Mouse (Mus musculus) ovary, postnatal 14 days (tissue): ENCODE measurements around the gene Hk1.

Experiments used
- DNase-seq: peaks from one replicate; pipeline ENCODE4 v3.0.0; 2022; ENCODE audit warnings: low spot score

Hk1 gene

DNA sequence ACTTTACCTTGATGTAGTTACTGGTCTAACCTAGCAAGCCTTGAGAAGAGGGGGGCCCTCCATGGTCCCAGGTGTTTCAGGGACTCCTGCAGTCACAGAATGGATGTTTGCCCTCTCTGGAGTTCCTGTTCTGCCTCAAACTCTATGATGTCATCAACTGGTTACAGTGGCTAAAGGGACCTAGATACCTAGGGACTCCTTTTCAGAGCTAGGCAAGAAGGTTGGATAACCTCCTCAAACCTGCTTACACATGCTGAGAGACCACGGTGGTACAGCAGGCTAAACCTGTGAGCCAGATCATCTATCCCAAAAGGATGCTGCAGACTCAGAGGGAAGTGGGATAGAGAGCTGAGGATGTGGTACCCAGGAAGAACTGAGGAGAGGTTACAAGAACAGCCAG, at the start of gene Hk1:
Gene Hk1 (minus strand): TSS at position 101 of the 400 bp plus-strand sequence.
- DNase-seq: no peak

DNA sequence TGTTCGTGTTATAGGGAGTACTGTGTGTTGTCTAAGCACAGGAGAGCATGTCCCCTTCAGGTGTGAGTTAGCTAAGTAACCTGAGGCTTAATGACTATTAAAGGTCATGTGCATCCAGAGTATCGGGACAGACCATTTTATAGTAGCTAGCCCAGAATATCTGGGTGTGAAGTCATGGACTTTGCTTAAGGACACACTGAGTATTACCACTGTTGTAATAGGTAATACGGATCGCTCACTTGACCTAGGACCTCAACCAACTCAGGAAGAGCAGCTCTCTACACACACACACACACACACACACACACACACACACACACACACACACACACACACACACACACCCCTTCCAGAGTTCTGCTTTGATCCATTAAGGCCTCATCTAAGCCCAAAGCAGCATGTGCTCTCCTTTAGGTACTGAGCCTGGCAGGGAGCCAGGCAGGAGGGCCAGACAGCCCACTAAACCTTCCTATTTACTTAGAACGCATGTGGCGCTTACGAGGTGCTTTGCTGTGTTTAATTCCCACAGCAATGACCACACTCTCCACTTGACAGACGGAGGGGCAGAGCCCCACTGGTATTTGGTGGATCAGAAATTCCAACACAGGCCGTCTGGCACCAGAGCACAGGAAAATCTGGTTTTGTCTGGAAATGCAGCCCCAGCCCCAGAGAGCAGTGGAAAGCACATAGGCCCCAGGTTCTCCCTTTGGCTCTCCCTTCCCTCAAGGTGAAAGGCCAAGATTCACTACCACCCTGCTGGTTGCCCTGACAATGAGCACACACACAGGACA, 45.6 kb upstream of the Hk1 start:
- no peak for DNase-seq

DNA sequence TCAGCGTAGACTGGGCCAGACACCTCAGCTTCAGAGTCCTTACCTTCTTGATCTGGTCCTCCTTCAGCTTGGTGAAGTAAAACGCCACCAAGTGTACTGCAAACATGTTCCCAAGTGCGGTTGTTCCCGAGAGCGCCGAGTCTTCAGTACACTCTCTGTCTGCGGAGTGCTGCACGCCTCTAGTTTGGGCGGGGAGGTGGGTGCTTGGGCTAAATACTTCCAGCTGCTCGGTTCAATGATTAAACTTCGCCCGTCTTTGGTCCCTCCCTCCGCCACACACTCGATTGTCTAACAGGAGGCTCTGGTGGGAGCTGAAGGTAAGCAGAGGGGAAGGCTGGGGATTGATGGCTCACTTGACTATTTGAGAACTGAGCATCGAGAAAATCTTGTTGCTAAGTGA, 42.5 kb upstream of the Hk1 start, which contains the start of gene Hkdc1:
Gene Hkdc1 (minus strand): TSS at position 237 of the 400 bp plus-strand sequence.
- no peak for DNase-seq

DNA sequence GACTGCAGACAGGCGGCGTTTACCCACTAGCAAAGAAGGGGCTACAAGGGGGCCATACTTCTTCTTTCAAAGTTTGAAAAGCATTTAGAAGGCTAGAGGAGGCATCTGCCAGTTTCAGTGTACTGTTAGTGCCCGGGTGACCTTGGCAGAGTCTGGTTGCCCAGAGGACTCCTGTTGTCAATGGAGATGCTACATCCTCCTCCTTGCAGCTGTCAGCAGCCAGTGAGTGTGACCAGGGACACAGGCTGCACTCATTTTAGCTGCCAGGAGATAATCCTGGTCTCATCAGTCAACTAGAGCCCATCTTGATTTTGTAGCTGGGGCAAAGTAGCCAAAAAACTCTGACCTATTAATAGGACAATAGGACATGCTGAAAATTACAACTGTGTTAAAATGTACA, 41.4 kb upstream of the Hk1 start:
- DNase-seq: no peak

DNA sequence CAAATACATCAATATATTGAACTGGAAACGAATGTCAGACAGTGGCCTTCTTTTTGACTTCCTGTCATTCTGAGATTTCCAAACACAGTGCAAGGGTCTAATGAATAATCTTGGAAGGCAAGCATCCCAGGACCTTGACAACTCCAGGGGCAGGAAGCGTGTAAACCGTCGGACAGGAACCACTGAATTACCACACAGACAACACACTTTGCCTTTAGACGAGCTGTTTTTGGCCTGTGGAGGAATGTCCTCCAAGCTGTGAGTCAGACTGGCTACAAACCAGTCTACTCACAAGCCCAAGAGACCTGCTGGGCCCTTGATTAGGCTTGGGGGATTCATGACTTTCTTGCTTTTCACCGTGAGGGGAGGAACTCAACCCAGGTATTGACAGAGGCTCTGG, 40.7 kb upstream of the Hk1 start:
- no peak for DNase-seq

DNA sequence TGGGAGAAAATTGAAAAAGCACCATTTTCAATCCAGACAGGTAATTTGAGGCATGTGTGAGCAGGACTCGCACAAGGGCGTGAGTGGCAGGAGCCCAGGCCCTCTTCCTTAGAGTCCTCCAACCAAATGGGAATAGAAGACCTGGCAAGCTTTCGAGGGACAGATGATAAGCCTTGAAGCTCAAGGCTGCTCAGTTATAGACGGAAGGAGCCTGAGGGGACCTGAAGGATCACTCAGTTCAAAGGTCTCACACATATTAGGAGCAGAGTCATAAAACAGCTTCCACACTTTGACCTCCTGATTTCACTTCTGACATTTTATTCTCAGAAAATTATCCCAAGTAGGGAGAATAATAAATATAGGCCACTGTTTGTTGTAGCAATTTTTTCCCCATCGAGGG, 39.7 kb upstream of the Hk1 start:
- no peak for DNase-seq

DNA sequence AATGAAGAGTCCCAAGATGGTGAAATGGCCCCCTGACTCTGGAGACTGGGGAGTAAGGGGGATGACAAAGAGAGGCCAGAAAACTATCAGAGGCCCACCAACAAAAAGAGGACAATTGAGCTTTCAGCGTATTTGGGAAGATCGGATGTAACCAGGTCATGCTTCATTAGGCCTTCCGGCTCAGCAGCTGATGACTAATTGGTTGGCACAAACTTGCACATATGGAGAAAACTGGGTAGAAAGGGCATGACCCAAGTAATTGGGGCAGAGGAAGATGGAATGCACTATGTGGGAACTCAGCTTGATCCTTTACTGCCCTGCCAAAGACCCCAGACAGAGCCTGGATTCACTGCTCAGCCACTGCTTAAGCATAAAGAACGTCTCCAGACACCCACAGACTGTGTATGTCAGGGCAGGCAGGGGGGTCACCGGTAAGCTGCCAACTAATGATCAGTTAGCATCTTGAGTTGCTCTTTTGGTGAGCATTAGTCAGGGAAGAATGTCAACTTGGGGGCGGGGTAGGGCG, 39.2 kb upstream of the Hk1 start:
- DNase-seq: no peak

DNA sequence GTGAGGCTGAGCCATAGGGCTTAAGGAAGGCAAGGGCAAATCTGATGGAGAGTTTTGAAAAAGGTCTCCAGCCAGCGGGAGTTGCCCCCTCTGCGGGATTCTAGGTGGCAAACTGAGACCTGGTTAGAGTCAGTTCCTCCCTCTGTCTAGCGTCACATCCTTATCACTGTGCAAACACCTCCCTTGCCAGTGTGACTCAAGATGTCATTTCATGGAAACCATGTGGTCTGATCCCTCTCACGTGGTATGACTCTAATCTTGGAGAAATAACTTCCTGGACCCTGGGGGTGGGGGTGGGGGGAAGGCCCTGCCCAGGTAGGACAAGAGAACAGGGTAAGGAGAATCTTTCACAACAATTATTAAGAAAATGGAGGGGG, 33.9 kb upstream of the Hk1 start:
- DNase-seq: no peak

DNA sequence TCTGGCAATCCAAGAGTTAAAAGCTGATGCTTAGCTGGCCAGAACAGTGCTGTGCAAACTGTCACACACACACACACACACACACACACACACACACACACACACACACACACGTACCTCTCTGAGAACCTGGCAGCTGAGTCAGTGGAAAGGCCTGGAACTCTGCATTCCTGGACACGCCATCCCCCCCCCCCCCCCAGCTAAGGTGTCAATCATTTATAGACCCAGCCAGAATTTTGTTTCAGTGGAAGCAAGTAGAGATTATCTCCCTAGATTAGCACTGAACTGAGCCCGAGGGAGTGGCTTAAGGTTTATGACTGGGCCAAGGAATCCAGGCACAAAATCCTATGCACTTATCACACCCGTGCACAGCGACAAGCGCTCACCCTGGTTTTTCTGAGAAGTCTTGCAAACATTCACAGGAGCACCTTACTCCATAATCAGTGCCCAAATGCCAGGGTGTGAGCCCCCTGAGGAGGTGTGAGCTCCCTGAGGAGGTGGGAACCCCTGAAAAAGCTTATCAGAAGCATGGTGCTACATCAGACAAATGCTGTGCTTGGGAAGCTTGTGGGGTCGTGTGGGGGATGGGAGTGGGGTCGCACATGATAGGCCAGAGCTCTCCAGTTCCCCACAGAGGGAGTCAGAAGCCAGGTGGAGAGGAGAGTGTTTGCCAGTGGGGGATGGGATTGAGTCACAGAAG, 33.3 kb upstream of the Hk1 start:
- DNase-seq: no peak

DNA sequence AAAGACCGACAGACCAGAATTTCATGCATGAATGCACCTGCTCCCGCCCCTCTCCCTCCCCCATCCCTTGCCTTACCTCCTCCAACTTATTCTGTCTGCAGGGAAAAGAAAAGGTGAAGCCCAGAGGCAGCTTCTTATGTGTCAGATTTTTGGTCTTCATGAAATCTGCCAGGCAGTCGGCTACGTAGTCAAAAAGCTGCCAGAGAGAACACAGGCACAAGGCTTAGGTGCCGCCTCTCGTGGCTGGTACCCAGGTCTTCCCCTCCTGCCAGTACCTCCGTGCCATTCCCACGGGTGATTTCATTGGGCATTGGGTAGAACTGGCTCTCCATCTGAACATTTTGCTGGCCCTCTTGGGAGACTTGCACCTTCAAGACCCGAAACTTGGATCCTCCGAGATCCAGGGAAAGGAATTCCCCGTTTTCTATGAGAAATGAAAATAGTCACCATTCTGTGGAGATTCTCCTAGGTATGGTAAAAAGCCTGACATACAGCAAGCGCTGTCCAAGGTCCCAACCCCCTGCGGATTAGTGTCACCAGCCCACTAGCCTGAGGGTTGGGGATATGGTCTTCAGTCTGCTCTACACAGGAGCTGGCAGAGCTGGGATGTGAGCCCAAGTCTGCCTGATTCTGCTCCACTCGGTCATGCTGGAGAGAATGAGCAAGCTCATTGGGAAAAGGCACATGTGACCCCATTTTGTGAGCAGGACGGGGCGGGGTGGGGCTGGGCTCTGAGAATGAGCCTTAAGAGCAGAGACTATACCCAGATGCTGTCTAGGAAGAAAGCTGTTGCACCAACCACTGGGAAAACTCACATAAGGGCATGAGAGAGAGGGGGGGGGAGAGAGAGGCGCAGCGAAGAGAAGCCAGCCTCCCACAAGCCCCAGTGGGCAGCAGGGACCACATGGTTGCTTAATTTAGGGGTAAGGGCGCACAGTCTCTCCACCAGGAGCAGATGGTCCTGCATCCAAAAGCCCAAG, 32.0 kb upstream of the Hk1 start:
- no peak for DNase-seq

DNA sequence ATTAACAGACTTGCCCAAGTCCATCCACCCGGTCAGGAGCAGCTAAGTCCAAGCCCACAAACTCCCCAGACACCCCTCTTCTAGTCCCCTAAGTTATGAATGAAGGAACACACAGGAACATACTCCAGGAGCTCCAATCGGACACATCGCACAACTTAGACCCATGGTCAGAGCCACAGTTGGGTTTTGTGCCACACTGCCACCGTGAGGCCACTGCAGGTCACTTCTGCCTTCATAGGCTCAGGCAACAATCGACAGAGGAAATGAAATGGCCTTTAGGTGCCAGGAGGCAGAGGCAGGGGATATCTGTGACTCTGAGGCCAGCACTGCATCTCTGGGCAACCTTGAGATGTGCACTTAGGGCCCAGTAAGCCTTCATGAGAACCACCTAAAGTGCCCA, 31.2 kb upstream of the Hk1 start:
- peak; percentile 46 for DNase-seq

DNA sequence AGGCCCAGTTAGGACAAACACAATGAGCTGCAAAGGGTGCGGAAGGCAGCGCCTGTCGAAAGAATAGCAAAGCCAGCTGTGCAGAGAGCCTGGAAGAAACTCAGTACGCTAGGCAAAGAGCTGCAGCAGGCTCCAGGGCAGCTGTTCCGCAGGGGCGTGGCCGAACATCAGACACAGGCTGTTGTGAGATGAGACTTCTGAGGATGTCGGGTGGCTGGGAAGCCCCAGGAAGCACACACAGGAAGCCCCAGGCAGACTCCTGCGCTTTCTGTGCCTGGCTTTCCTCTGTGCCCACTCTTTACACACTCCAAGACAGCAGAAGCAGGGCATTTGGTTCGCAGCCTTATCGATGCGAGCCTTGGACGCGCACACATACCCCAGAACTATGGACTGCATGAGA, 25.2 kb upstream of the Hk1 start:
- peak; percentile 13 for DNase-seq

DNA sequence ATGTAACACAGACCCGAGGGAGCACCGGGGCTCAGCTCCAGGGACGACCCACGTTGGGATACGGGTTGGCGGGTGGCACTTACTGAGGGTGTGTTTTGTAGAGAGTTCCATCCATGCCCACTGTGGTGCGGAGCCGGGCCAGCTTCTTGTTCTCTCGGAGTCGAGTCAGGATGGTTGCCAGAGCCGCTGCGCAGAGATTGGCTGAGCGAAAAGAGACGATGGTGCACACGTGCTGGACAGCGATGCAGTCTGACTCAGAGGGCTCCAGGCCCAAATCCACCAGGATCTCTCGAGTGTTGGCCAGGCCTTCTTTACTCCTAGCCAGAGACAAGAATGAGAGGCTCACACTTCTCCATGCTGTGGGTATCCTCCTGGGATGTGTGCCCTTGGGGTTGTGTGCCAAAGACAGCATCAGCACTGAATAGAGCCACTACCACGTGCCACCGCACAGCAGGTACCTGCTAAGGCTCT, 22.0 kb upstream of the Hk1 start:
- no peak for DNase-seq

DNA sequence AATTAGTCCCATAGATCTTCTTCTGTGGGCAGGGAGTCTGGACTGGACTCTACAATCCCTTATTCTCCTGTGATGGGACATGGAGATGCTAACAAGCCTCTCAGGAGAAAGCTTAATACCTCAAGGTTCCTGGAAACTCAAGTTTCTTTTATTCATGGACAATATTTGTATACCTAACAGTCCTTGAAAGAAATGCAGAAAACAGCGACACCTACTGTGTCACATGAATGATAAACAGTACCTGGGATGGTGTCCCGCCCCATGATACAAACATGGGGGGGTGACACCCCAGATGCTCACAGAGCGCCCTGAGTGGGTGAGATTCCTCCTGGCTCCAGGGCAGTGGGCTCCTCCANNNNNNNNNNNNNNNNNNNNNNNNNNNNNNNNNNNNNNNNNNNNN, 3.3 kb upstream of the Hk1 start:
- DNase-seq: no peak

DNA sequence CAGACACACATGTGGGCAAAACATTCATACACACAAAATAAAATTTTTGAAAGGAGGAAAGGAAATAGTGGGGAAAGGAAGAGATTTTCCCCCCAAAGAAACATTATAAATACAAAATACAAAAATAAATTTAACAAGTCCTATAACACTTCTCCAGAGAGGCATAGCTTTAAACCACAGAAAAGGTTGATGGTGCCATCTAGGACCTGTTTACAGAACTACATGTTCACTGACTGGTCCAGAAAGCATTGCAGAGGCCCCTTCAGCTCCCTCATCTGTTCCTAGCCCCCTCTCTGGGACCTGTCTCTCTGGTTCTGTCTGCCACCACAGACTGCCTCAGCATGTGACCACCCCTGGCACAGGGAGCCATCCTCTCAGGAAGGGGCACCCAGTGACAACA, 1.2 kb upstream of the Hk1 start:
- DNase-seq: no peak

DNA sequence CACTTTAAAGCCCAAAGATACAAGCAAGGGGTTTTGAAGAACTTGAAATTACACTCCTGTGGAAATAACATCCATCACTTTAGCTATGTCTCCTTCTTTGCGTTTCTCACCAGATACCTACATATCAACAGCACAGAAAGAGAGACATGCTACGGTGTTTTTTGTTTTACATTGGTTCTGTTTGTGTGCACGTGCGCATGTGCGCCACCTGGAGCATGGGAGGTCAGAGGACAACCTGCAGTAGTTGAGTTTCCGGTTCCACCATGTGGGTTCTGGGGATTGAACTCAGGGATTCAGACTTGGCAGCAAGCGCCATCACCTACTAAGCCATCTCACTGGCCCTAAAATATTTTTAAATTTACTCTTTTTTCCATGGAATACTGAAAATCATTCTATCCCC, 20.9 kb downstream of the Hk1 start:
- DNase-seq: no peak

DNA sequence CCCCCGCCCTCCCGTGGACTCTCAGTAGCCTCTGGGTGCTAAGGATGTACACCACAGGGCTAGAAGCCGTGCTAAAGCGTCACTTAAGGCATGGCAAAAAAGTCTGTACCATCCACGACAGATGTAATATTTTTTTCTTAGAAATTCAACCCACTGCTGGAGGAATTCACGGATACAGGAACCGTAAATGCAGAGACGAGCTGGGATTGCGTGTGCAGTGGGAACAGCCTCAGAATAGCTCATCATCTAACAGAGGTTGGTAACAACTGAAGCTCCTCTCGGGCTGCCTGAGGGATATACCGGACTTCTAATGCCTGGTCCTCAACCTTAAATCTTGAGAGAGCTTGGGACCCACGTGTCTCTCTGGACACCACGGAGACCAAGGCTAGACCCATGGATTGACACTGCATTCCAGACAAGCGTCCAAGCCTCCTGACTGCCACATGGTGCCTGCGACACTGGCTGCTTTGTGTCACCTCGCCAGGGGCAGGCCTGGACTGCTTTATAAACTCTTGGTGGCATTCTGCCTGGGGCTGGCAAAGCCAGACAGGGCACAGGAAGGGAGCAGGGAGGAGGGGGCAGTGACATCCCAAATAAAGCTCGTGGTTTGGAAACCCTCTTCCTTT, 23.5 kb downstream of the Hk1 start:
- no peak for DNase-seq

DNA sequence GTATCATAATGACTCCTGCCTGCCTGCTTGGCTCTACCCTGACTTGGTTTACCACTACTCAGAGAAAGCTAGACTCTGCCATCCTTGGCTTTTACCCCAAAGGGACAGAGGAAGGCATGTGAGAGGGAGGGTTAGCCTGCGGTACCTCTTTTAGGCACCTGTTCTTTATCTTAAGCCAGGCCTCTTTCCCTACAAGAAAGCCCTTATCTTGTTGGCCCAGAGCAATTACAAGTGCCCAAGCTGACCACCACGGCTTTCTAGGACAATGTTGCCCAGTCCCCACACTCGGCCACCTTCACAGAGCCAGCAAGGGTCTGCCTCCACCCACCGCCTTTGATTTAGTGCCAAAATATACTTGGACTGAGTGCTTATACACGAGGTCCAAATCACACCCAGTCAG, 34.6 kb downstream of the Hk1 start:
- no peak for DNase-seq

DNA sequence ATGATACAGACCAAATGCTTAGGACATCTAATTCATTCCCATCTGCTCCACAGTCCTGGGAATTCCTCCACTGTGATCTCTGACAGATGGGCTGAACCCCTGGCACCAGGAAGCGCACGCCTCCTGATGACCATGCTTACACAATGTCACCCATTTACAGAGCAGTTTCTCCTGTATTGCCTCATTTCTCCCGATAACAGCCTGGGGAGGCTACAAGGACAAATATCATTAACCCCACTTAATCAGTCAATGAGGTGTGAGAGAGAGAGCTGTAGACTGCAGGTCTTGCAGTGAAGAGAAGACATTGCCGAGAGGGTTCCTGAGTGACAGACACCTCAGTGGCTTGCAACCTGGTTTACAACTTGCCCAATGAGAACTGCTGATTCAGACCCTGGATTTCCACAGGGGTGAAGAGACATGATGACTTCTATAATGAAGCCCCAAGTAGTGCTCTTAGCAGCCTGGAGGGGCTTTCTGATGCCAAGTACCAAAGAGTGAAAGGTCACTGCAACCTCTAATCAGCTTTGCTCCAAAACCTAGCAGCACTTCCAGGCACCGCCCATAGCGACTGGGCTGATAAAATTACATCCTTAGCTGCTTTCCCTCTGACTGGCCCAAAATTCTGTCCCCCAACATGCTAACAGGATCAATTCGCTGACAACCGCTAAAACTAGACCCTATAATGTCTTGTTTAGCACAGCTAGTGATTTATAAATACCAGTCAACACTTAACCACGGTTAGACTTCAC, 35.5 kb downstream of the Hk1 start:
- no peak for DNase-seq

DNA sequence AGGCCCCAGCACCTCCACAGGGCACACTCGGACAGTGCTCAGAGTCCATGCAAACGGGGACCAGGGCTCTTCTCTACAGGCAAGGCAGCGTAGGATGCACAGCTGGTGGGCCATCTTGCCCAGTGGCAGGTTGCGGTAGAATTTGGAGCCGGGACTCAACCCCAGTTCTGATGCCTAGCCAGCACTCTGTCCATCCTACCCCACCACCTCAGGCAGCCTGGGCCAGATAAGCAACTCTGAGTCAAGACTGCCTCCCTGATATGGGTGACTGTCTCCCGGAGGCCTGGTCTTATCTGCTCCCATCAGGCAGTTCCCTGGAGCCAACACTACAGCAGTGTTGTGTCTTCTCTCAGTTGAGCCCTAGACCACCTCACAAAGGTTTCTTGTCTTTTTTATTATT, 37.2 kb downstream of the Hk1 start:
- DNase-seq: no peak

DNA sequence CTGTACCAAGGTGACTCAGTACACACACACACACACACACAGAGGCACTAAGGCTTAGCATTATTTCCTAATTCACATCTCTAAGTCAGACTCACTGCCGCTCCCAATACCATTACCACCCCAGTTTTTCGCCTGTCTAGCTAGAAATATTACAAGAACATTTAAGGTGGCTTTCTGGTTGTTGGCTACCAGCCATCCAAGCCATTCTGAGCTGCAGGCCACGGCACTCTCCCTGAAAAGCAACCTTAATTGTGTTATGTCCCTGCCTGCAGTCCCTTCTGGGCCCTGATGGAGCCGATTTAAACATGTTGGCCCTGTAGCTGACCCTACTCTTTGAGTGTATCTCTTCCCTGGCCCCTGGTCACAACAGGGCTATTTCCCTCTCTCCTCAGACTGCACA, 37.8 kb downstream of the Hk1 start:
- no peak for DNase-seq
